Mouse (Mus musculus): ENCODE data around the gene Sucnr1. TPM values are rescaled to one million over a fixed set of nuclear protein-coding genes. Genes with fewer than 3 reads are reported as not detected.

Sucnr1 gene
- total RNA-seq (2023; ENCODE audit: inconsistent age), result not detected in 4 replicates

GRCm38 (mm10) chr3:60081648-60082047 lies at the start of gene Sucnr1:
Gene Sucnr1 (plus strand): TSS chr3:60081869.

Other genes with a start within 250 kb of the Sucnr1 start
- gene Gm8298, start 220.8 kb upstream of the Sucnr1 start, total RNA-seq (2023; ENCODE audit: inconsistent age), result not detected in 4 replicates
- not detected in 4 replicates for gene C130079G13Rik, start 156.7 kb upstream of the Sucnr1 start, total RNA-seq (2023; ENCODE audit: inconsistent age)
- gene Aadacl2, start 75.1 kb upstream of the Sucnr1 start, total RNA-seq (2023; ENCODE audit: inconsistent age), result not detected in 4 replicates
- gene Aadac, start 56.2 kb upstream of the Sucnr1 start, total RNA-seq (2023; ENCODE audit: inconsistent age), result not detected in 4 replicates

Data from B cell, adult (primary cell).